Mouse (Mus musculus) neural tube, embryonic 15.5 days (tissue): ENCODE measurements around the gene Il7r. TPM values are rescaled to one million over a fixed set of nuclear protein-coding genes. Genes with fewer than 3 reads are reported as not detected.
"Not testable (repeated sequence)": the region's sequence is repeated elsewhere in the genome, so short reads cannot be mapped to it uniquely, and the experiment has no call there.

Experiments used
- ATAC-seq: fragments of 200-750 bp; cut with Nextera tagmentation; 2 replicates; pipeline ENCODE4 v1.8.0; 2017; ENCODE audit warnings: mild to moderate bottlenecking, moderate TSS enrichment, moderate library complexity; ENCODE audit not compliant: low FRiP score
- H3K27ac ChIP-seq: fragments of 300-500 bp; sonication (generic); replicated peaks from 2 replicates; pipeline ENCODE4 v1.5.1; 2015; ENCODE audit warnings: mild to moderate bottlenecking, inconsistent platforms
- H3K27me3 ChIP-seq: fragments of 300-500 bp; sonication (generic); replicated peaks from 2 replicates; pipeline ENCODE4 v1.6.1; 2015; ENCODE audit warnings: inconsistent platforms
- H3K36me3 ChIP-seq: fragments of 300-500 bp; sonication (generic); 2 replicates; pipeline ENCODE4 v1.6.1; 2015; ENCODE audit warnings: inconsistent platforms
- H3K4me1 ChIP-seq: fragments of 300-500 bp; sonication (generic); 2 replicates; pipeline ENCODE4 v1.6.1; 2015; ENCODE audit warnings: inconsistent platforms
- H3K4me2 ChIP-seq: fragments of 300-500 bp; sonication (generic); 2 replicates; pipeline ENCODE4 v1.6.1; 2015; ENCODE audit warnings: inconsistent platforms, mild to moderate bottlenecking, moderate library complexity
- H3K4me3 ChIP-seq: fragments of 300-500 bp; sonication (generic); replicated peaks from 2 replicates; pipeline ENCODE4 v1.5.1; 2015; ENCODE audit warnings: mild to moderate bottlenecking, inconsistent platforms
- H3K9ac ChIP-seq: fragments of 300-500 bp; sonication (generic); replicated peaks from 2 replicates; pipeline ENCODE4 v1.6.1; 2015; ENCODE audit warnings: mild to moderate bottlenecking, inconsistent platforms
- H3K9me3 ChIP-seq: fragments of 300-500 bp; sonication (generic); replicated peaks from 2 replicates; pipeline ENCODE4 v1.6.1; 2016; ENCODE audit warnings: inconsistent platforms
- WGBS: fragments of 180-500 bp; shearing (Covaris S2); methylation state at CpG from one replicate; pipeline ENCODE4 v1.1.7; 2015; ENCODE audit warnings: mixed read lengths; 5-methylcytosine and 5-hydroxymethylcytosine counted together
- polyA plus RNA-seq: library from polyadenylated mRNA; unstranded; fragments of >200 nt; fragmentation: Nextera tagmentation; extraction: Ambion mirVana; gene quantifications from 2 replicates; pipeline ENCODE4 v1.2.1, GENCODE M21; 2015

The Il7r gene
- 0.04 and 4.3 TPM in 2 replicates for polyA plus RNA-seq

GRCm38 (mm10) chr15:9530076-9530475 lies at the start of gene Il7r:
TSS of gene Il7r (minus strand) at chr15:9530176.
- no peaks in the 10 kb centered on the region for H3K9me3 ChIP-seq
- no peak within 1 kb of the TSS for H3K27ac ChIP-seq
- 82% methylated on average over 4 of the region's 4 CpGs for WGBS
- H3K27me3 ChIP-seq, result no peaks in the 10 kb centered on the region
- no peak for ATAC-seq
- no peaks in the 10 kb centered on the region for H3K4me1 ChIP-seq
- no peak within 1 kb of the TSS for H3K9ac ChIP-seq
- no peaks in the 10 kb centered on the region for H3K36me3 ChIP-seq
- H3K4me3 ChIP-seq, result no peak within 1 kb of the TSS
- H3K4me2 ChIP-seq, result no peak within 1 kb of the TSS

DNA sequence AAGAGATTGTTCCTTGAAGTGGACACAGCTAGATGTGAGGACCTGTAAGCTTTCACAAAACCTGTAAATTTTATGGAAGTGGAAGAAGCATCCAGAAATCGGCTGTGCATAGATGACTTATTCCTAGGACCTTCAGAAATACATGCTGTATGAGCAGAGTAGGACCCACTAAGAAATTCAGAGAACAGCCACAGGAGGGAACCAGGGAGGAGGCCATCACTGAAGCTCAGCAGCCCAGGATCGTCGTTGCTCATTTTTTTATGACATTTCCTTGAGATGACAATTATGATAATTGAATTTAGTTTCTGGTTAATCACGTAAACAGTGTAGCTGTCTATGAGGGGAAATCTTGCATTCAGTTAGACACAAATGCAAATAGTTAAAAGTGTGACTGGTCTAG lies 47.3 kb upstream of the Il7r start:
- H3K9ac ChIP-seq, result no peak overlapping the region
- H3K4me1 ChIP-seq, result no peaks in the 10 kb centered on the region
- ATAC-seq, result no peak
- no peaks in the 10 kb centered on the region for H3K9me3 ChIP-seq
- no peaks in the 10 kb centered on the region for H3K36me3 ChIP-seq
- no peak overlapping the region for H3K4me3 ChIP-seq
- WGBS, result 83% methylated on average over 4 of the region's 4 CpGs
- H3K4me2 ChIP-seq, result no peak overlapping the region
- H3K27ac ChIP-seq, result no peak overlapping the region
- no peaks in the 10 kb centered on the region for H3K27me3 ChIP-seq

- 92% methylated on average over 5 of the region's 5 CpGs for WGBS
- ATAC-seq, result no peak
- H3K27ac ChIP-seq, result no peak overlapping the region
- no peaks in the 10 kb centered on the region for H3K36me3 ChIP-seq
- no peaks in the 10 kb centered on the region for H3K9me3 ChIP-seq
- H3K4me1 ChIP-seq, result no peaks in the 10 kb centered on the region
- no peaks in the 10 kb centered on the region for H3K27me3 ChIP-seq
- no peak overlapping the region for H3K9ac ChIP-seq
- no peak overlapping the region for H3K4me2 ChIP-seq
- no peak overlapping the region for H3K4me3 ChIP-seq
These were observed 44.8 kb upstream of the Il7r start for GRCm38 (mm10) chr15:9574796-9575195.

DNA sequence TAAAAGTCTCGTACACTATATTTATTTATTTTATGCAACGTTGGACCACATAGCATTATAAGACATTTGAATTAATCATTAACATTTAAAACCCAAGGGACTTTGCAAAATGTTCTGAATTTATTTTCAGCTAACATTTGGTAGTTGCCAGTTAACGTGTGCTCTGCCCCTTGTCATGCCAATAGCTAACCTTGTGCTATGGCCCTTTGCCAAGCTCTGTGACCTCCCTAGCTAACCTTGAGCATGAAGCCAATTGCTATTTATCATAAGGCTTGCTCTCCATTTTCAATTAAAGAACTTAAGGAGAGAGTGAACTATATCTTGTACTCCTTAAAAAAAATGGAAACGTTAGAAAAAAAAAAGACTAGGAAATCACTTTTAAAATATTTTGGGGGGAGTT lies 43.4 kb upstream of the Il7r start:
- H3K9ac ChIP-seq, result no peak overlapping the region
- no peaks in the 10 kb centered on the region for H3K36me3 ChIP-seq
- H3K9me3 ChIP-seq, result no peaks in the 10 kb centered on the region
- no peak for ATAC-seq
- no peaks in the 10 kb centered on the region for H3K4me1 ChIP-seq
- WGBS, result 87% methylated on average over 4 of the region's 4 CpGs
- no peaks in the 10 kb centered on the region for H3K27me3 ChIP-seq
- no peak overlapping the region for H3K4me2 ChIP-seq
- H3K27ac ChIP-seq, result no peak overlapping the region
- H3K4me3 ChIP-seq, result no peak overlapping the region

DNA sequence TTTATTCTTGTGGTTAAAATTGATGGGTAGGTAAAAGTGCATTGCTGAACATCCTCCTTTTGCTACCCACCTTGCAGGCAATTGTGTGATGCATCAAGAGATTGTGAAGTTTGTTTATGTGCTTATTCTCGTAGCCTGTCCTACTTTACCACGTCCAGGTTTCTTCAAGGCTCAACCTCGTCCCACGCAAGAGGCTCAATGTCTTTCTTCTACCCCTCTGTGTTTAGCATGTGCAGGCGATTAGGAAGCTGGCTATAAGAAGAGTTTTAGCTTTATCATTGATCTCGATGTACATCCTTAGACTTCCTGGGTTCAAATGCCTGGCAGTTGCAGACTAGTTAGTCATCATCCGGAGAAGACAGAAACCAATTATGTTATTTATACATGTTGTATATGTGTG lies 42.7 kb upstream of the Il7r start:
- WGBS, result 92% methylated on average over 7 of the region's 7 CpGs

GRCm38 (mm10) chr15:9571896-9572295 lies 41.9 kb upstream of the Il7r start:
- WGBS, result 85% methylated on average over 2 of the region's 2 CpGs
- Histone ChIP-seq H3K27me3 (no peaks in the 10 kb centered on the region), H3K9me3 (no peaks in the 10 kb centered on the region), H3K4me1 (no peaks in the 10 kb centered on the region), H3K9ac (no peak overlapping the region), H3K27ac (no peak overlapping the region), H3K4me2 (no peak overlapping the region), H3K36me3 (no peaks in the 10 kb centered on the region), H3K4me3 (no peak overlapping the region)
- no peak for ATAC-seq

More for the DNA sequence above, 42.7 kb upstream of the Il7r start:
- Histone ChIP-seq H3K9ac (no peak overlapping the region), H3K4me3 (no peak overlapping the region), H3K4me1 (no peaks in the 10 kb centered on the region), H3K4me2 (no peak overlapping the region), H3K27ac (no peak overlapping the region), H3K9me3 (no peaks in the 10 kb centered on the region), H3K36me3 (no peaks in the 10 kb centered on the region), H3K27me3 (no peaks in the 10 kb centered on the region)
- ATAC-seq, result no peak

GRCm38 (mm10) chr15:9567316-9567715 lies 37.3 kb upstream of the Il7r start:
- no peak for ATAC-seq
- H3K9me3 ChIP-seq, result no peaks in the 10 kb centered on the region
- no peak overlapping the region for H3K4me2 ChIP-seq
- no peak overlapping the region for H3K9ac ChIP-seq
- H3K36me3 ChIP-seq, result no peaks in the 10 kb centered on the region
- H3K4me3 ChIP-seq, result no peak overlapping the region
- no peaks in the 10 kb centered on the region for H3K27me3 ChIP-seq
- 94% methylated on average over 4 of the region's 4 CpGs for WGBS
- H3K4me1 ChIP-seq, result no peaks in the 10 kb centered on the region
- H3K27ac ChIP-seq, result no peak overlapping the region

DNA sequence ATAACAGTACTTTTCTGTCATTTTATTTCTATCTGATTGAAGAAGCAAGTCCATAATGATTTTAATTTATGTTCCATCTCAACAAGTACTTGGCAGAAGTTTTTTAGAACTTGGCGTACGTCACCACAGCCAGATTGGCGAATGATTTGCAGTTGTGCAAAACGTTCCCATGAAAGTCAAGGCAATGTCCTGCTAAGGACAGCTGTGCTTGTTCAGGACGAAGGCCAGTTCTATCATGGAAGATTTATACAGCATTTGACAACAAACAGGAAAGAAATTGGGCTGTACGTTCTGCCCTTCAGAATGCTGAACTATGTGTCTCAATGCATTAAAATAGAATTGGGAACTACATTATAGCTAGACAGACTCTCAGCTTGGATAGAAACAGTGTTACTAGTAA lies 35.4 kb upstream of the Il7r start:
- H3K4me3 ChIP-seq, result no peak overlapping the region
- no peak overlapping the region for H3K27ac ChIP-seq
- WGBS, result 77% methylated on average over 6 of the region's 6 CpGs

DNA sequence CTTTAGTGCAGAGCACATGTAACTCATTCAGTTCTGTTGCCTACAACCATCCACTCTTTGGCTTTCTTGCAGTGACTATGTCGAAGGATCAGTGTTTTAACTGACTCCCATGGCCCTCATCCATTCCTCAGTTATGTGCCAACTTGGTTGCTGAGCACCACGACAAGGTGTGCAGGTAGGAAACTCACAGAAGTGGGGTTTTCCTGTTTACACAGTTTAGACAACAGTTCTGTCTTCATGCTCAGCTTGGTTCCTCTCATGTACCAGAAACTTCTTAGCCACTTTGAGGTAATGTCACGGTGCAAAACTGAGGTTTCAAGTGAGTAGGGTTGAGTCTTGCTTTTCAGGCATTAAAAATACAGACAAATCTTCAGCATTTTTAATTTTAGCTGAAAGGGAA lies 34.2 kb upstream of the Il7r start:
- no peaks in the 10 kb centered on the region for H3K36me3 ChIP-seq
- no peaks in the 10 kb centered on the region for H3K27me3 ChIP-seq
- no peak overlapping the region for H3K9ac ChIP-seq
- H3K4me1 ChIP-seq, result no peaks in the 10 kb centered on the region
- ATAC-seq, result no peak
- no peak overlapping the region for H3K4me2 ChIP-seq
- no peak overlapping the region for H3K27ac ChIP-seq
- no peak overlapping the region for H3K4me3 ChIP-seq
- no peaks in the 10 kb centered on the region for H3K9me3 ChIP-seq
- 86% methylated on average over 3 of the region's 3 CpGs for WGBS

More for the DNA sequence above, 35.4 kb upstream of the Il7r start:
- H3K9me3 ChIP-seq, result no peaks in the 10 kb centered on the region
- no peaks in the 10 kb centered on the region for H3K27me3 ChIP-seq
- H3K4me1 ChIP-seq, result no peaks in the 10 kb centered on the region
- H3K9ac ChIP-seq, result no peak overlapping the region
- no peak for ATAC-seq
- no peaks in the 10 kb centered on the region for H3K36me3 ChIP-seq
- no peak overlapping the region for H3K4me2 ChIP-seq

DNA sequence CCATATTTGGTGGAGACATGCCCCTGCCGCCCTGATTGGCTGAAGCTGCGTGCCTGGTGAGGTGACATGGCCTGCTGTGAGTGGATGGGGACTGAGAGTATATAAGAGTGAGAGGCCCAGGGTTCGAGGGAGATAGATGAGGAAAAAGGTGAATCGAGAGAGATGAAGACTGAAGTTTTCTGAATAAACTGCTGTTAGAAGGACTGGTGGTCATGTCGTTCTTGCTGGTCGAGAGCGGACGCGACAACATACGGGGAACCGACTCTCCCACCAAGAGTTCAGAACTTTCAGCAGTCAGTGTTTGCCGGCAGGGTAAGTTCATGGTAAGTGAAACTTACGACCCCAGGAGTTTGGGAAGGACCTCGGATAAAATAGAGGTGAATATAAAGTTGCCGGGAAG lies 27.3 kb upstream of the Il7r start:
- H3K27me3 ChIP-seq, H3K4me2 ChIP-seq, H3K9me3 ChIP-seq, H3K4me3 ChIP-seq, H3K27ac ChIP-seq, H3K36me3 ChIP-seq, H3K9ac ChIP-seq, H3K4me1 ChIP-seq, ATAC-seq: not testable (repeated sequence)
- 93% methylated on average over 15 of the region's 15 CpGs for WGBS

DNA sequence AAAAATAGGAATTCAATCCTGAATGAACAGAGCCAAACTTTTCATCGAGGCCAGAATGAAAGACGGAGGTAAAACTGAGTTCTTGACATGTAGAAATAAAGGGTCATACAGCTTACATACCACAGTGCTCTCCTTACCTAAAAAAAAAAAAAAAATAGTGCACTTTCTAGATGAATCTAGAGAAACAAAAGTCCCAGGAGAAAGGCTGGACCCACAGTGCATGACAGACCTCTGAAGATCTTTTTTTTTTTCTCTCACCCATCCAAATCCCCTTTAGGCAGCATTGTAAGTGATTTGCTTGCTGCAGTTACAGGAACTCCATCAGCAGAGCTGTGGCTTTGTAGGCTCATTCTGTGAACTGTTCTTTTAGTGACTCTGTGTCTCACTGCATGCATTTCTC lies 19.0 kb upstream of the Il7r start:
- Histone ChIP-seq H3K27ac (no peak overlapping the region), H3K4me3 (no peak overlapping the region), H3K27me3 (no peaks in the 10 kb centered on the region), H3K4me2 (no peak overlapping the region), H3K9ac (no peak overlapping the region), H3K4me1 (no peaks in the 10 kb centered on the region), H3K36me3 (no peaks in the 10 kb centered on the region), H3K9me3 (no peaks in the 10 kb centered on the region)
- 98% methylated on average over 2 of the region's 2 CpGs for WGBS
- ATAC-seq, result no peak

DNA sequence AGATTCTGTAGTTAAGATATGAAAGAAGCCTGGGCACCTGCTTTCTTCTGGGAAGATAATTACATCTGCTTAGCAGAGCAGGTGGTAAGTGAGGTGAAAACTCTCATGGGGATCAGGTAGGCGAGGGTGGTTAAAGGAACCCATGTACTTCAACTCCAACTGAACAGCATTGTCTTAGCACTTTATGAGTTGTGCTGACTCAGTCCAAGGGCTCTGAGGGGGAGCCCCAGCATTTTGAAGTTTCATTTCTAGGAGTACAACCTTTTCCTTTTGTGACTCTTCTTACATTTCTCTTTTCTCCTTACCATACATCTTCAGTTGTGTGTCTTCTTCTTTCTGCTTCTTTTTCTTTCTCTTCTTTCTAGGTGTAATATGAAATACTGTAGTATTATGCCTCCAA lies 5.2 kb upstream of the Il7r start:
- no peak for ATAC-seq
- no peak overlapping the region for H3K4me2 ChIP-seq
- H3K27ac ChIP-seq, result no peak overlapping the region
- no peak overlapping the region for H3K4me3 ChIP-seq
- H3K9me3 ChIP-seq, result no peaks in the 10 kb centered on the region
- H3K4me1 ChIP-seq, result no peaks in the 10 kb centered on the region
- no peaks in the 10 kb centered on the region for H3K27me3 ChIP-seq
- no peak overlapping the region for H3K9ac ChIP-seq
- no peaks in the 10 kb centered on the region for H3K36me3 ChIP-seq
- 88% methylated on average over 1 of the region's 1 CpGs for WGBS

- no peak for ATAC-seq
- H3K27ac ChIP-seq, result no peak overlapping the region
- no peaks in the 10 kb centered on the region for H3K9me3 ChIP-seq
- H3K36me3 ChIP-seq, result no peaks in the 10 kb centered on the region
- WGBS, result 92% methylated on average over 3 of the region's 3 CpGs
- no peaks in the 10 kb centered on the region for H3K27me3 ChIP-seq
- no peak overlapping the region for H3K9ac ChIP-seq
- no peak overlapping the region for H3K4me3 ChIP-seq
- H3K4me1 ChIP-seq, result no peaks in the 10 kb centered on the region
- no peak overlapping the region for H3K4me2 ChIP-seq
These were observed 3.5 kb upstream of the Il7r start for GRCm38 (mm10) chr15:9533356-9533902.
